Mouse (Mus musculus) urinary bladder, postnatal 14 days (tissue): ENCODE measurements around the gene Atp2b2.

ENCODE experiments used
- DNase-seq: peaks from one replicate; pipeline ENCODE4 v3.0.0; 2021; ENCODE audit warnings: low spot score

The Atp2b2 gene

GRCm38 (mm10) chr6:114042332-114042731 is at the start of gene Atp2b2:
Atp2b2 (minus strand) TSS chr6:114042613.
- no peak for DNase-seq

- DNase-seq, result peak; percentile 46
Measured at GRCm38 (mm10) chr6:114089626-114090025, 47.2 kb upstream of the Atp2b2 start.

- peak; percentile 26 for DNase-seq
Measured at GRCm38 (mm10) chr6:114087106-114087505, 44.7 kb upstream of the Atp2b2 start.

- no peak for DNase-seq
Measured at GRCm38 (mm10) chr6:114078556-114078955, 36.1 kb upstream of the Atp2b2 start.

GRCm38 (mm10) chr6:114076560-114076959 is 34.1 kb upstream of the Atp2b2 start:
- no peak for DNase-seq

- no peak for DNase-seq
Measured at GRCm38 (mm10) chr6:114076061-114076460, 33.6 kb upstream of the Atp2b2 start.

GRCm38 (mm10) chr6:114074929-114075328 is 32.5 kb upstream of the Atp2b2 start:
- no peak for DNase-seq

GRCm38 (mm10) chr6:114074256-114074655 is 31.8 kb upstream of the Atp2b2 start:
- DNase-seq, result no peak

GRCm38 (mm10) chr6:114071564-114071963 is 29.2 kb upstream of the Atp2b2 start:
- peak; percentile 35 for DNase-seq

GRCm38 (mm10) chr6:114063100-114063499 is 20.7 kb upstream of the Atp2b2 start:
- DNase-seq, result no peak

- DNase-seq, result no peak
Measured at GRCm38 (mm10) chr6:114062688-114063087, 20.3 kb upstream of the Atp2b2 start.

- no peak for DNase-seq
Measured at GRCm38 (mm10) chr6:114059206-114059605, 16.8 kb upstream of the Atp2b2 start.

- DNase-seq, result no peak
Measured at GRCm38 (mm10) chr6:114058030-114058808, 15.8 kb upstream of the Atp2b2 start.

GRCm38 (mm10) chr6:114055311-114055710 is 12.9 kb upstream of the Atp2b2 start:
- DNase-seq, result no peak

GRCm38 (mm10) chr6:114044962-114045361 is 2.5 kb upstream of the Atp2b2 start:
- DNase-seq, result no peak

GRCm38 (mm10) chr6:114042836-114043235 is 423 bp upstream of the Atp2b2 start:
- no peak for DNase-seq

GRCm38 (mm10) chr6:114041911-114042284 is 515 bp downstream of the Atp2b2 start:
- DNase-seq, result no peak

GRCm38 (mm10) chr6:114041097-114041910 is 1.1 kb downstream of the Atp2b2 start:
- no peak for DNase-seq

- no peak for DNase-seq
Measured at GRCm38 (mm10) chr6:114035704-114036103, 6.7 kb downstream of the Atp2b2 start.

- no peak for DNase-seq
Measured at GRCm38 (mm10) chr6:114032822-114033221, 9.6 kb downstream of the Atp2b2 start.

- no peak for DNase-seq
Measured at GRCm38 (mm10) chr6:114023794-114024193, 18.6 kb downstream of the Atp2b2 start.

- no peak for DNase-seq
Measured at GRCm38 (mm10) chr6:114022104-114022503, 20.3 kb downstream of the Atp2b2 start.

GRCm38 (mm10) chr6:114013801-114014200 is 28.6 kb downstream of the Atp2b2 start:
- no peak for DNase-seq
